Comparison of ENCODE assay signal across 19 mouse cellular contexts in genomic region chr2:19796790-19797189, GRCm38 (mm10).
A peak's percentile ranks its signal among the peaks of the same experiment; 100 is the strongest.
DNase-seq lines count a peak whose midpoint lies in the region; ATAC-seq lines count a peak whose summit lies in the region.
"Had no signal": no experiment of that assay in that cellular context is flagged by ENCODE, and none has a peak within 500 bp of the region (broad histone marks: within the 10 kb centered on the region; RNA-seq: fewer than 3 reads in every experiment).

No protein-coding gene starts in this region.

- H3K27me3 ChIP-seq in neural tube, embryonic 14.5 days (ENCODE audit: control insufficient read depth, insufficient read depth, low read length), result no peaks in the 10 kb centered on the region
- H3K27me3 ChIP-seq in neural tube, embryonic 15.5 days (replicated peaks), result no peaks in the 10 kb centered on the region
- H3K27me3 ChIP-seq in midbrain, embryonic 11.5 days (ENCODE audit: control insufficient read depth, insufficient read depth, low read length), result no peaks in the 10 kb centered on the region
- H3K27me3 ChIP-seq: embryonic facial prominence, embryonic 12.5 days had no signal

- H3K4me2 ChIP-seq in neural tube, embryonic 14.5 days (ENCODE audit: low read depth, low read length), result no peak overlapping the region
- no peak overlapping the region for H3K4me2 ChIP-seq in neural tube, embryonic 15.5 days
- H3K4me2 ChIP-seq in midbrain, embryonic 11.5 days, result no peak overlapping the region
- H3K4me2 ChIP-seq: embryonic facial prominence, embryonic 12.5 days had no signal

- H3K9me3 ChIP-seq in neural tube, embryonic 14.5 days (ENCODE audit: control insufficient read depth, low read length), result no peaks in the 10 kb centered on the region
- no peaks in the 10 kb centered on the region for H3K9me3 ChIP-seq in neural tube, embryonic 15.5 days (replicated peaks)
- no peaks in the 10 kb centered on the region for H3K9me3 ChIP-seq in midbrain, embryonic 11.5 days (ENCODE audit: control insufficient read depth, low read length)
- H3K9me3 ChIP-seq: embryonic facial prominence, embryonic 12.5 days had no signal

- no peak overlapping the region for H3K27ac ChIP-seq in neural tube, embryonic 14.5 days (ENCODE audit: low read depth, low read length)
- no peak overlapping the region for H3K27ac ChIP-seq in neural tube, embryonic 15.5 days (replicated peaks)
- H3K27ac ChIP-seq in midbrain, embryonic 11.5 days (ENCODE audit: low read depth, low read length), result no peak overlapping the region
- H3K27ac ChIP-seq: embryonic facial prominence, embryonic 12.5 days; heart, adult 2 months; hindbrain, postnatal 0 days; macrophage had no signal

- H3K9ac ChIP-seq in neural tube, embryonic 14.5 days (replicated peaks; ENCODE audit: low read depth, low read length), result no peak overlapping the region
- no peak overlapping the region for H3K9ac ChIP-seq in neural tube, embryonic 15.5 days (replicated peaks)
- no peak overlapping the region for H3K9ac ChIP-seq in midbrain, embryonic 11.5 days (ENCODE audit: low read length)
- H3K9ac ChIP-seq: embryonic facial prominence, embryonic 12.5 days had no signal

- ATAC-seq in neural tube, embryonic 14.5 days (ENCODE audit: low read depth), result 0 out of 2 replicates have a peak, but pooled peaks have one; percentile 44
- ATAC-seq in neural tube, embryonic 15.5 days (ENCODE audit: low FRiP score), result no peak
- ATAC-seq in midbrain, embryonic 11.5 days (ENCODE audit: low FRiP score), result peak; percentile 46; the same call in 1 of the 2 replicates
- ATAC-seq in CD4-positive, CD25-positive, alpha-beta regulatory T cell, adult 4 months, result no peak
- ATAC-seq: activated CD4-positive, CD25-positive, alpha-beta regulatory T cell, adult 4 months; hindbrain, postnatal 0 days had no signal

- H3K4me1 ChIP-seq in neural tube, embryonic 14.5 days (ENCODE audit: control insufficient read depth, insufficient read depth, low read length), result no peaks in the 10 kb centered on the region
- H3K4me1 ChIP-seq in neural tube, embryonic 15.5 days, result no peaks in the 10 kb centered on the region
- no peaks in the 10 kb centered on the region for H3K4me1 ChIP-seq in midbrain, embryonic 11.5 days (ENCODE audit: control insufficient read depth, insufficient read depth, low read length)

- 44% methylated on average over 2 of the region's 2 CpGs for WGBS in neural tube, embryonic 14.5 days
- 46% methylated on average over 2 of the region's 2 CpGs for WGBS in neural tube, embryonic 15.5 days
- WGBS in midbrain, embryonic 11.5 days, result 41% methylated on average over 2 of the region's 2 CpGs

- peak; percentile 4 for DNase-seq in embryo, embryonic 10 days (ENCODE audit: low spot score)
- DNase-seq in embryo, embryonic 10.5 days (ENCODE audit: low spot score), result no peak
- DNase-seq in midbrain, embryonic 11.5 days (ENCODE audit: low spot score, missing footprints), result no peak
- DNase-seq in urinary bladder, postnatal 14 days (ENCODE audit: low spot score), result no peak
- DNase-seq in gastrocnemius, postnatal 10 days, result no peak
- DNase-seq: adrenal gland, postnatal 25 days; cerebellum, postnatal 10 days; heart, adult 2 months; kidney, adult 9 months; lung, adult 18-20 months; right cerebral cortex, postnatal 25 days; thymus, adult 18-20 months had no signal

- no peaks in the 10 kb centered on the region for H3K36me3 ChIP-seq in neural tube, embryonic 14.5 days (ENCODE audit: control insufficient read depth, insufficient read depth, low read length)
- no peaks in the 10 kb centered on the region for H3K36me3 ChIP-seq in neural tube, embryonic 15.5 days
- no peaks in the 10 kb centered on the region for H3K36me3 ChIP-seq in midbrain, embryonic 11.5 days (ENCODE audit: control insufficient read depth, insufficient read depth, low read length)
- H3K36me3 ChIP-seq: embryonic facial prominence, embryonic 12.5 days had no signal

- H3K4me3 ChIP-seq in neural tube, embryonic 14.5 days (ENCODE audit: low read depth, low read length), result no peak overlapping the region
- no peak overlapping the region for H3K4me3 ChIP-seq in neural tube, embryonic 15.5 days (replicated peaks)
- no peak overlapping the region for H3K4me3 ChIP-seq in midbrain, embryonic 11.5 days (ENCODE audit: low read depth, low read length)
- H3K4me3 ChIP-seq: embryonic facial prominence, embryonic 12.5 days; heart, adult 2 months had no signal

Comparison
In these comparisons a context has a peak if more than half of its experiments do, and no peak if none do; other contexts are left out.
1. ATAC-seq: peak in neural tube, embryonic 14.5 days (single experiment) and midbrain, embryonic 11.5 days (single experiment); none in neural tube, embryonic 15.5 days (single experiment) and CD4-positive, CD25-positive, alpha-beta regulatory T cell, adult 4 months (single experiment).